Mouse (Mus musculus) skeletal muscle tissue, adult 2 months (tissue): ENCODE results near the gene Celf5.

ENCODE experiments used
- DNase-seq: peaks from one replicate; pipeline ENCODE4 v3.0.0-alpha.2; 2012; ENCODE audit warnings: low read depth, low spot score

The Celf5 gene

DNA sequence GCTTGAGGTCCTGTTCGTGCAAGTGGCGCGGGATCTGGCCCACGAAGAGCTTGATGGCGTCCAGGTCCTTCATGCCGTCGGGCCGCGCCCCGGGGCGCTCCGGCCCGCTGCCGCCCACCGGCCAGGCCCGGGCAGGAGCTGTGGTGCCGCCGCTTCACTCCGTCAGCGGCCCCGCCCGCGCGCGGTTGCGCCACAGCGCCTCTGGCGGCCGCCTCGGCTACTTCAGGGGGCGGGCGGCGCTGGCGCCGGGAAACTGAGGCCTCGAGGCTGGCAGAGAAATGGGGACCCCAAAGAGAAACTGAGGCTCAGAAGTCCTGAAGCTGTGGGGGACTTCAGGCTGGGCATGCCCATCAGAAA is at the start of gene Celf5:
TSS of gene Celf5 (minus strand) at position 177 of the 357 bp plus-strand sequence.
- DNase-seq = no peak

DNA sequence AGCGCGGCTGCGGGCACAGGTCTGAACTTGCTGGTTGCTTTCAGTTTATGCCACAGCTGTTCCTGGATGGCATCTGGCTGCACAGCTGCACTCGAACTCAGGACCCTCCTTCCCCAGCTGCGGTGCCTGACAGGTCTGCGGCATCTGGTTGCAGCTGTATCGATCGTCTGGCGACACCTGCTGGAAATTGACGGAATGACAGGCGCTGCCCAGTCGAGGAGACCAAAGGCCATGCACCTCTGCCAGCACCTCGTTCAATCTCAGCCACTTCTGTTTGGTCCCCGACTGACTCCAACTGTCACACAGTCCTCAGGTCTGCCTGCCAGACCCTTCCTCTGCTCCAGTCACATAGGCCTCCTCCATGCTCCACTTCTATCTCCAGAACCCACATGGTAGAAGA is 44.3 kb upstream of the Celf5 start:
- peak; percentile 53 for DNase-seq

DNA sequence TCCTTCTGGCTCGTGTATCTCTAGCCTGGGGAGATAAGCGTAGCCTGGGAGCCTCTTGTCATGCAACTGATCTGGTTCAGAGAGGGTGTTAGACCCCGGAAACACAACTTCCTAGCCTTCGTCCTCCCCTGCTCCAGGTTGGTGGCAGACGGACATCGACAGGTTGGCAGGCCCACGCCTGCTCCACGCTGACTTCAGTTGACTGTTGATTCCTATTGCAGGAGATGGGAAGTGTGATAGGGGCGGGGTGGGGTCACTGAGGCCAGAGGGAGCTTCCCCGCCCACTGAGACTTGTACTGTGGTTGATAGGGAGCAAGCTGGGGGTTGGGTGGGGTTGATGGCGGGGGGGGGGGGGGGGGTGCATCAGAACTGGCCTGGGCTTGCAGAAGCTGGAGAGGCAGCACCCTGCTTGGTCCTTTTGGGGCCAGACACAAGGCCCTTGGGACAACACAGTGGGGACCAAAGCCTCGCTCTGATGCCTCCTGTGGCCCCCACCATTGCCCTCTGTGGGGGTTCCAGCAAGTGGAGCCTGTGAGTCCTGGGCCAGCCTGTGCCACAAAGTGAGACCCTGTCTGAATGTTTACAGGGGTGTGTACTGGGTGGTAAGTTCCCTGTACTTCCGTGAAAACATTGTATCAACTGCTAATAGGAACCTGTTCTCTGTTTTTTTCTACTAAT is 42.6 kb upstream of the Celf5 start:
- no peak for DNase-seq

- peak; percentile 48 for DNase-seq
Observed at GRCm38 (mm10) chr10:81524051-81524605, 41.6 kb upstream of the Celf5 start, which contains the start of gene Gna15. Gna15 (minus strand) TSS chr10:81524225.

- DNase-seq = no peak
Observed at GRCm38 (mm10) chr10:81523570-81523969, 41.1 kb upstream of the Celf5 start.

- DNase-seq = no peak
Observed at GRCm38 (mm10) chr10:81523142-81523541, 40.6 kb upstream of the Celf5 start.

DNA sequence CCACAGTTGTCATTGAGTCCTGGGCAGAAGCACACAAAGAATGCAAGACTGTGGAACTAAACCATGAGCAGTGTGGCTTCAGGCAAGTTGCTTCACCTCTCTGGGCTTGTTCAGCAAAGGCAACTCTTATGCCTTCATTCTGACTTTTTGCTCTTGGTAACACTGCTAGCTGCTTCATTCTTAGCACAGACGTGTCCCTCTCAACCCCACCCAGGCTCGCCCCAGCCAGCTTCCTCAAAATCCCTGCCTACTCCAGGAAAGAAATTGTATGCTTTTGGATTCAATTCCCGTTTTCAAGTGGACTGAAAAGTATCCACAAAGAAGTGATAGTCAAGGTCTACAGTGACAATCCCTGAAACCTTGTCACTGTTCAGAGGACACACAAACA is 37.5 kb upstream of the Celf5 start:
- no peak for DNase-seq

GRCm38 (mm10) chr10:81519227-81519977 is 36.9 kb upstream of the Celf5 start:
- no peak for DNase-seq

- no peak for DNase-seq
Observed at GRCm38 (mm10) chr10:81518546-81518945, 36.0 kb upstream of the Celf5 start.

GRCm38 (mm10) chr10:81517227-81517626 is 34.7 kb upstream of the Celf5 start:
- DNase-seq = no peak

GRCm38 (mm10) chr10:81513798-81514197 is 31.3 kb upstream of the Celf5 start:
- no peak for DNase-seq

DNA sequence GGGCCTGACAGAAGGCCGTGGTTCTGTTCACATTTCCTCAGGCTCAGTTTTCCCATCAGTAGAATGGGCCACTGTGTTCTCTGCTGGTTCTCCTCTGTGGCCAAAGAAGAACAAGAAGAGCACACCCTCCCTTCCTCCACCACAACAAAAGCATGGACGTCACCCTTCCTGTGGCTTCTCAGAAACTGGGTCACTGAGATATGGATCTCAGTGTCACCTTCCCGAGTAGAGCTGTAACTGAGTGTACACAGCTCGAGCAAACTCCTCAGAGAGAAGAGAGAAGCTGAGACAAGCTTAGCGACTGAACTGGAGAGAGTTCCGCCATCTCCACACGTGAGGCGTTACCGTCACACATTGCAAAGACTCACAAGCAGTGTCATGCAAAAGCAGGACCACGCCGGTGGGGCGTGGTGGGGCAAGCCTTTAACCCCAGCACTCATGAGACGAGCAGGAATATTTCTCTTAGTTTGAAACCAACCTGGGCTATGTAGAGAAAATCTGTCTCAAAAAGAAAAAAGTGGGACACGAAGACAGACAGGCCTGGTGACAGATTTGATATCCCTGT is 27.8 kb upstream of the Celf5 start:
- DNase-seq = no peak

- no peak for DNase-seq
Observed at GRCm38 (mm10) chr10:81507691-81508489, 25.4 kb upstream of the Celf5 start.

GRCm38 (mm10) chr10:81507095-81507494 is 24.6 kb upstream of the Celf5 start:
- no peak for DNase-seq

DNA sequence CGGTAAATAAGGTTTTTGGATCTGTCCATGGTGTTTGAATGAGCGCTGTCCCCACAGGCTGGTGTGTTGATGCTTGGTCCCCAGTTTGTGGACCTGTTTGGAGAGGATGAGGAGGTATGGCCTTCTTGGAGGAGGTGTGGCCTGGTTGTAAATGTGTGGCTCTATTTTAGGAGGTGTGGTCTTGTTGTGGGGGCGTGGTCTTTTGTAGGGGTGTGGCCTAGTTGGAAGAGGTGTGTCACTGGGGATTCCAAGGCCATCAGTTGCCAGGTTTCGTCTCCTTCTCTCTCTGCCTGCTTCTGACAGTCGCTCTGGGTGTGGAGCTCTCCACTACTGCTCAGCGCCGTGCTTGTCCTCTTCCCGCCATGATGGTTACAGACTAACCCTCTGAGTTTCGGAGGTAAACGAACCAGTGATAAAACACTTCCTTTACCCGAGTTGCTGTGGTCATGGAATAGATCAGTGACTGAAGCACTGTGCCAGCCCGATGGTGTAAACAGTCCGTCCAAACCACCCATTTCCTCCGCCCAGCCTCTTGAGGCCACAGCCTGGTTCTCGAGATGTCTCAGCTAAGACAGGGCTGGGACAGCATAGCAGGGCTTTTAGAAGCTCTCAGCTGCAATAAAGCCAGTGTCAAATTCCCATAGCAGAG is 22.6 kb upstream of the Celf5 start:
- no peak for DNase-seq

- peak; percentile 59 for DNase-seq
Observed at GRCm38 (mm10) chr10:81502658-81503057, 20.1 kb upstream of the Celf5 start.

- DNase-seq = no peak
Observed at GRCm38 (mm10) chr10:81501863-81502262, 19.4 kb upstream of the Celf5 start.

DNA sequence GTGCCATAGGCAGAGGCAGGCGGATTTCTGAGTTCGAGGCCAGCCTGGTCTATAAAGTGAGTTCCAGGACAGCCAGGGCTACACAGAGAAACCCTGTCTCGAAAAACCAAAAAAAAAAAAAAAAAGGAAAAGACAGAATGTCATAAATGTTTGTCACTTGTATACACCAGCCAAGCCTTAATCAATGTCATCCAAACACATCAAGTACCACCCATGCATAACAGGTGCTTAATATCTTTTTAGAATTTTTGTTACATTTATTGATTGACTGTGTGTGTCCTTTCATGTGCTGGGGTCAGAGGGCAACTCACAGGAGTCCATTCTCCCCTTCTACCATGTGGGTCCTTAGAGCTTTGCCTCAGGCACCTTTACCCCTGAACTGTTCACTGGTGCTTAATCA is 17.5 kb upstream of the Celf5 start, which contains the start of gene S1pr4:
TSS of gene S1pr4 (minus strand) at position 101 of the 400 bp plus-strand sequence.
- no peak for DNase-seq

DNA sequence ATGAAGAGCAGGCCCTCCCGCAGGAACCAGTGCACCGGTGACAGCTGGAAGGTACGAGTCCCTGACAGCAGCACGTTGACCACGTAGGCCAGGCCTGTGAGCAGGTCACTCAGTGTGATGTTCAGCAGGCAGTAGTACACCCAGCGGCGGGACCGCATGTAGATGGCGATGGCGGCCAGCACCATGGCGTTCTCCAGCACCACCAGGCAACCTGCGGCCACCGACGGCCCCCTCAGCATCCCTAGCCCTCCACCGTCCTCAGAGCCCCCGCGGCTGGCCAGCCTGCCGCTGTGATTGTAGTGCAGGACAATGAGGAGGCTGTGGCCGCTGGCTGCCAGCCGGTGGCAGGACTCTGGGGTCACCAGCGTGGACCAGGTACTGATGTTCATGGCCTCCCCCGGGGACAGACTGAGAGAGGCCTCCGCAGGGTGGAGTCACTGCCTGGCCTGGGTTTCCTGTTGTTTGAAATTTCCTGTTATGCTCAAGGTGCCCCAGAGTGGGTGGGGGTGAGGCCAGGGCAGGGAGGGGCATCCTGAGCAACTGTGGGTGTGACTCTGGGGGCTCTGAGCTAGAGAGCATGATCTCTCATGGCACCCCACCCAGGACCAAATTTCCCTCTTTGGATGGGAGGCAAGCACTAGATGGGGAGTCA is 16.9 kb upstream of the Celf5 start:
- peak; percentile 48 for DNase-seq
